Comparison of ENCODE assay signal across 21 mouse cellular contexts in the genomic region with DNA sequence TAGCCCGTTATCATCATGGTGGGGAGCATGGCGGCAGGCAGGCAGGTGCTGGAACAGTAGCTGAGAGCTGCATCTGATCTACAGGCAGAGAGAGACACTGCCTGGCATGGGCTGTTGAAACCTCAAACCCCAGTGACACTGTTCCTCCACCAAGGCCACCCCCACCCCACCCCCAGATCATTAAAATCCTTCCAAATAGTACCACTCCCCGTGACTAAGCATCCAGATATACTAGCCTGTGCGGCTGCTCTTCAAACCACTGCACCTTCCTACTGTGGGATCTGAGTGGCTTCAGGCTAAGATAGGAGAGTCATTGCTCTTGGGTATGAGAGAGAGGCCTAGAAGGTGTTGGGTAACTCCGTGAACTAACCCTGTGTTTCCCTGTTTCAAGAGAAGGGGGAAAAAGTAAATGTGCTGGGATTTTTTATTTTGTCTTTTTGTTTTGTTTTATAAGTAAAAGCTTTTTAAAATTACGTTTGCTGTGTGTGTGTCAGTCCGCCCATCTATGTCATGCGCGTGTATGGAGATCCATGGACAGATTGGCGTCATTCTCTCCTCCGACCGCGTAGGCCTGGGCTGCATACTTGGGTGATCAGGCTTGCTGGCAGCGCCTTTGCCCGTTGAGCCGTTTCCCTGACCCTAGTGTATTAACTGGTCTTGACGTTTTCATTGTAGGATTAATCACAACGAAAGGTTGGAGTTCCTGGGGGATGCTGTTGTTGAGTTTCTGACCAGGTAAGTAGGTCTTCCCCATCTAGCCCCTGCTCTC.
DNase-seq lines count a peak whose midpoint lies in the region; ATAC-seq and TF ChIP-seq lines count a peak whose summit lies in the region.
"Had no signal": no experiment of that assay in that cellular context is flagged by ENCODE, and none has a peak within 500 bp of the region (broad histone marks: within the 10 kb centered on the region; RNA-seq: fewer than 3 reads in every experiment).

No protein-coding gene starts in this region.

- TF ChIP-seq POLR2A in brain, embryonic 14.5 days (IDR thresholded peaks at IDR 0.05; ENCODE audit: borderline replicate concordance, extremely low read depth, insufficient read depth, insufficient read length, poor library complexity, severe bottlenecking), result no peak

- TF ChIP-seq CTCF in brain, embryonic 14.5 days (IDR thresholded peaks at IDR 0.05; ENCODE audit: borderline replicate concordance, extremely low read depth, insufficient read depth, insufficient read length), result no peak

- no peaks in the 10 kb centered on the region for H3K9me3 ChIP-seq in forebrain, embryonic 15.5 days
- no peaks in the 10 kb centered on the region for H3K9me3 ChIP-seq in forebrain, embryonic 10.5 days
- H3K9me3 ChIP-seq in midbrain, embryonic 14.5 days (ENCODE audit: control insufficient read depth, low read length), result no peaks in the 10 kb centered on the region
- H3K9me3 ChIP-seq in midbrain, embryonic 10.5 days (replicated peaks), result no peaks in the 10 kb centered on the region
- no peaks in the 10 kb centered on the region for H3K9me3 ChIP-seq in midbrain, embryonic 16.5 days (replicated peaks; ENCODE audit: control insufficient read depth, low read length, poor library complexity, severe bottlenecking)
- H3K9me3 ChIP-seq in hindbrain, embryonic 11.5 days (ENCODE audit: control insufficient read depth, low read length), result no peaks in the 10 kb centered on the region
- H3K9me3 ChIP-seq: embryonic facial prominence, embryonic 15.5 days; forebrain, embryonic 13.5 days; hindbrain, embryonic 10.5 days; hindbrain, embryonic 15.5 days had no signal

- no peak overlapping the region for H3K4me2 ChIP-seq in forebrain, embryonic 15.5 days (replicated peaks)
- H3K4me2 ChIP-seq in midbrain, embryonic 14.5 days (ENCODE audit: low read length), result no peak overlapping the region
- H3K4me2 ChIP-seq in midbrain, embryonic 16.5 days (ENCODE audit: low read length), result no peak overlapping the region
- no peak overlapping the region for H3K4me2 ChIP-seq in hindbrain, embryonic 11.5 days (replicated peaks; ENCODE audit: low read depth, low read length)
- H3K4me2 ChIP-seq: embryonic facial prominence, embryonic 15.5 days; forebrain, embryonic 13.5 days; heart, embryonic 12.5 days; hindbrain, embryonic 15.5 days had no signal

- H3K27me3 ChIP-seq in forebrain, embryonic 15.5 days, result no peaks in the 10 kb centered on the region
- H3K27me3 ChIP-seq in forebrain, embryonic 10.5 days (ENCODE audit: poor library complexity, severe bottlenecking), result no peaks in the 10 kb centered on the region
- no peaks in the 10 kb centered on the region for H3K27me3 ChIP-seq in midbrain, embryonic 14.5 days (ENCODE audit: control insufficient read depth, insufficient read depth, low read length)
- no peaks in the 10 kb centered on the region for H3K27me3 ChIP-seq in midbrain, embryonic 10.5 days (ENCODE audit: low read depth, poor library complexity, severe bottlenecking)
- H3K27me3 ChIP-seq in midbrain, embryonic 16.5 days (ENCODE audit: control insufficient read depth, insufficient read depth, low read depth, low read length), result no peaks in the 10 kb centered on the region
- no peaks in the 10 kb centered on the region for H3K27me3 ChIP-seq in hindbrain, embryonic 11.5 days (ENCODE audit: control insufficient read depth, insufficient read depth, low read length)
- H3K27me3 ChIP-seq: embryonic facial prominence, embryonic 15.5 days; forebrain, embryonic 13.5 days; heart, embryonic 12.5 days; hindbrain, embryonic 15.5 days had no signal

- no peak for ATAC-seq in forebrain, embryonic 15.5 days (replicated peaks)
- ATAC-seq in midbrain, embryonic 14.5 days (ENCODE audit: low FRiP score, low TSS enrichment), result no peak
- ATAC-seq in midbrain, embryonic 16.5 days, result peak; percentile 60
- no peak for ATAC-seq in hindbrain, embryonic 11.5 days (ENCODE audit: low FRiP score)
- ATAC-seq: intestine, embryonic 16.5 days had no signal

- no peak for DNase-seq in forebrain, embryonic 10.5 days (ENCODE audit: extremely low spot score, low spot score)
- no peak for DNase-seq in midbrain, embryonic 14.5 days
- DNase-seq in midbrain, embryonic 10.5 days (ENCODE audit: low spot score), result no peak
- peak; percentile 27 for DNase-seq in brain, embryonic 14.5 days (ENCODE audit: low read depth)
- DNase-seq in layer of hippocampus, postnatal 14 days (ENCODE audit: low spot score in 2 of 2), result no peak
- no peak for DNase-seq in hindbrain, embryonic 11.5 days (ENCODE audit: low spot score)
- DNase-seq: adrenal gland, postnatal 25 days; cerebellum, adult 2 months; cerebellum, postnatal 10 days; embryo, embryonic 11 days; gastrocnemius, postnatal 10 days; heart, adult 2 months had no signal

- 89% methylated on average over 18 of the region's 18 CpGs for WGBS in forebrain, embryonic 15.5 days
- WGBS in forebrain, embryonic 10.5 days, result 93% methylated on average over 18 of the region's 18 CpGs
- 87% methylated on average over 18 of the region's 18 CpGs for WGBS in midbrain, embryonic 14.5 days
- 90% methylated on average over 18 of the region's 18 CpGs for WGBS in midbrain, embryonic 10.5 days
- WGBS in midbrain, embryonic 16.5 days, result 83% methylated on average over 18 of the region's 18 CpGs
- 91% methylated on average over 18 of the region's 18 CpGs for WGBS in hindbrain, embryonic 11.5 days

- H3K27ac ChIP-seq in forebrain, embryonic 15.5 days (replicated peaks), result 0 out of 2 replicates have a peak overlapping the region, but pooled peaks have one; percentile 27
- H3K27ac ChIP-seq in forebrain, embryonic 10.5 days, result no peak overlapping the region
- H3K27ac ChIP-seq in midbrain, embryonic 14.5 days (replicated peaks; ENCODE audit: low read depth, low read length), result peak overlapping the region; percentile 49; the same call in 1 of the 2 replicates
- no peak overlapping the region for H3K27ac ChIP-seq in midbrain, embryonic 10.5 days (replicated peaks)
- peak overlapping the region; percentile 61 for H3K27ac ChIP-seq in midbrain, embryonic 16.5 days (ENCODE audit: low read length)
- no peak overlapping the region for H3K27ac ChIP-seq in hindbrain, embryonic 11.5 days (ENCODE audit: low read depth, low read length)
- H3K27ac ChIP-seq: embryonic facial prominence, embryonic 15.5 days; forebrain, embryonic 13.5 days; heart, adult 2 months; hindbrain, embryonic 10.5 days; hindbrain, embryonic 15.5 days had no signal

- no peaks in the 10 kb centered on the region for H3K4me1 ChIP-seq in forebrain, embryonic 15.5 days
- H3K4me1 ChIP-seq in forebrain, embryonic 10.5 days, result no peaks in the 10 kb centered on the region
- no peaks in the 10 kb centered on the region for H3K4me1 ChIP-seq in midbrain, embryonic 14.5 days (ENCODE audit: control insufficient read depth, insufficient read depth, low read length)
- no peaks in the 10 kb centered on the region for H3K4me1 ChIP-seq in midbrain, embryonic 10.5 days
- no peaks in the 10 kb centered on the region for H3K4me1 ChIP-seq in midbrain, embryonic 16.5 days (ENCODE audit: control insufficient read depth, insufficient read depth, low read length)
- no peaks in the 10 kb centered on the region for H3K4me1 ChIP-seq in hindbrain, embryonic 11.5 days (replicated peaks; ENCODE audit: control insufficient read depth, insufficient read depth, low read length)
- H3K4me1 ChIP-seq: embryonic facial prominence, embryonic 15.5 days; forebrain, embryonic 13.5 days; heart, embryonic 12.5 days; hindbrain, embryonic 10.5 days; hindbrain, embryonic 15.5 days had no signal

- no peak overlapping the region for H3K9ac ChIP-seq in forebrain, embryonic 15.5 days (replicated peaks)
- H3K9ac ChIP-seq in midbrain, embryonic 14.5 days (replicated peaks; ENCODE audit: low read length), result no peak overlapping the region
- no peak overlapping the region for H3K9ac ChIP-seq in midbrain, embryonic 16.5 days (ENCODE audit: low read depth, low read length)
- H3K9ac ChIP-seq in hindbrain, embryonic 11.5 days (ENCODE audit: low read depth, low read length), result no peak overlapping the region
- H3K9ac ChIP-seq: embryonic facial prominence, embryonic 15.5 days; forebrain, embryonic 13.5 days; heart, embryonic 12.5 days; hindbrain, embryonic 15.5 days had no signal

- peaks cover 67% of the 10 kb centered on the region for H3K36me3 ChIP-seq in forebrain, embryonic 15.5 days
- peaks cover 98% of the 10 kb centered on the region for H3K36me3 ChIP-seq in forebrain, embryonic 10.5 days (replicated peaks)
- H3K36me3 ChIP-seq in midbrain, embryonic 14.5 days (ENCODE audit: control insufficient read depth, insufficient read depth, low read length), result peaks cover 74% of the 10 kb centered on the region
- peaks cover 96% of the 10 kb centered on the region for H3K36me3 ChIP-seq in midbrain, embryonic 10.5 days
- peaks cover 29% of the 10 kb centered on the region for H3K36me3 ChIP-seq in midbrain, embryonic 16.5 days (ENCODE audit: control insufficient read depth, insufficient read depth, low read length)
- H3K36me3 ChIP-seq in hindbrain, embryonic 11.5 days (ENCODE audit: control insufficient read depth, insufficient read depth, low read length), result peaks cover 11% of the 10 kb centered on the region

- H3K4me3 ChIP-seq in forebrain, embryonic 15.5 days, result no peak overlapping the region
- no peak overlapping the region for H3K4me3 ChIP-seq in forebrain, embryonic 10.5 days
- no peak overlapping the region for H3K4me3 ChIP-seq in midbrain, embryonic 14.5 days (replicated peaks; ENCODE audit: low read depth, low read length)
- H3K4me3 ChIP-seq in midbrain, embryonic 10.5 days, result no peak overlapping the region
- H3K4me3 ChIP-seq in midbrain, embryonic 16.5 days (ENCODE audit: low read depth, low read length), result no peak overlapping the region
- no peak overlapping the region for H3K4me3 ChIP-seq in hindbrain, embryonic 11.5 days (ENCODE audit: low read depth, low read length)
- H3K4me3 ChIP-seq: embryonic facial prominence, embryonic 15.5 days; erythroblast, embryonic 14.5 days; forebrain, embryonic 13.5 days; heart, adult 2 months; heart, embryonic 12.5 days; hindbrain, embryonic 10.5 days; hindbrain, embryonic 15.5 days had no signal

Comparison
In these comparisons a context has a peak if more than half of its experiments do, and no peak if none do; other contexts are left out.
1. H3K27ac ChIP-seq: peak in forebrain, embryonic 15.5 days (single experiment), midbrain, embryonic 14.5 days (single experiment) and midbrain, embryonic 16.5 days (single experiment); none in forebrain, embryonic 10.5 days (single experiment), midbrain, embryonic 10.5 days (single experiment) and hindbrain, embryonic 11.5 days (single experiment).